Mouse (Mus musculus) ovary, postnatal 14 days (tissue): ENCODE results near the gene Ugt8a.

Source experiments
- DNase-seq: peaks from one replicate; pipeline ENCODE4 v3.0.0; 2022; ENCODE audit warnings: low spot score

Ugt8a gene

GRCm38 (mm10) chr3:125938092-125938755, at the start of gene Ugt8a:
Ugt8a (minus strand) TSS chr3:125938619.
- no peak for DNase-seq

GRCm38 (mm10) chr3:125986639-125987038, 48.2 kb upstream of the Ugt8a start:
- no peak for DNase-seq

GRCm38 (mm10) chr3:125983707-125984420, 45.4 kb upstream of the Ugt8a start:
- no peak for DNase-seq

GRCm38 (mm10) chr3:125979475-125979874, 41.1 kb upstream of the Ugt8a start:
- no peak for DNase-seq

- DNase-seq = no peak
These were observed 37.5 kb upstream of the Ugt8a start for GRCm38 (mm10) chr3:125975899-125976298.

GRCm38 (mm10) chr3:125969458-125969857, 31.0 kb upstream of the Ugt8a start:
- DNase-seq = no peak

GRCm38 (mm10) chr3:125956196-125956885, 17.9 kb upstream of the Ugt8a start:
- DNase-seq = no peak

GRCm38 (mm10) chr3:125954881-125955280, 16.5 kb upstream of the Ugt8a start:
- no peak for DNase-seq

- no peak for DNase-seq
These were observed 2.4 kb upstream of the Ugt8a start for GRCm38 (mm10) chr3:125940811-125941210.

- no peak for DNase-seq
These were observed 314 bp upstream of the Ugt8a start for GRCm38 (mm10) chr3:125938756-125939109.

GRCm38 (mm10) chr3:125937536-125938091, 805 bp downstream of the Ugt8a start:
- no peak for DNase-seq

- DNase-seq = no peak
These were observed 2.6 kb downstream of the Ugt8a start for GRCm38 (mm10) chr3:125935796-125936195.

GRCm38 (mm10) chr3:125932594-125933237, 5.7 kb downstream of the Ugt8a start:
- no peak for DNase-seq

- DNase-seq = no peak
These were observed 7.4 kb downstream of the Ugt8a start for GRCm38 (mm10) chr3:125931059-125931458.

- no peak for DNase-seq
These were observed 17.5 kb downstream of the Ugt8a start for GRCm38 (mm10) chr3:125920876-125921275.

- no peak for DNase-seq
These were observed 39.4 kb downstream of the Ugt8a start for GRCm38 (mm10) chr3:125898976-125899375.

GRCm38 (mm10) chr3:125887109-125887508, 51.3 kb downstream of the Ugt8a start:
- no peak for DNase-seq

- DNase-seq = no peak
These were observed 53.5 kb downstream of the Ugt8a start for GRCm38 (mm10) chr3:125884879-125885278.

- no peak for DNase-seq
These were observed 54.0 kb downstream of the Ugt8a start for GRCm38 (mm10) chr3:125884423-125884822.

GRCm38 (mm10) chr3:125883009-125883408, 55.4 kb downstream of the Ugt8a start:
- no peak for DNase-seq

GRCm38 (mm10) chr3:125881835-125882234, 56.6 kb downstream of the Ugt8a start:
- DNase-seq = no peak

GRCm38 (mm10) chr3:125874371-125874770, 64.0 kb downstream of the Ugt8a start:
- no peak for DNase-seq
